8 mouse cellular contexts compared by ENCODE assay signal in the genomic region with DNA sequence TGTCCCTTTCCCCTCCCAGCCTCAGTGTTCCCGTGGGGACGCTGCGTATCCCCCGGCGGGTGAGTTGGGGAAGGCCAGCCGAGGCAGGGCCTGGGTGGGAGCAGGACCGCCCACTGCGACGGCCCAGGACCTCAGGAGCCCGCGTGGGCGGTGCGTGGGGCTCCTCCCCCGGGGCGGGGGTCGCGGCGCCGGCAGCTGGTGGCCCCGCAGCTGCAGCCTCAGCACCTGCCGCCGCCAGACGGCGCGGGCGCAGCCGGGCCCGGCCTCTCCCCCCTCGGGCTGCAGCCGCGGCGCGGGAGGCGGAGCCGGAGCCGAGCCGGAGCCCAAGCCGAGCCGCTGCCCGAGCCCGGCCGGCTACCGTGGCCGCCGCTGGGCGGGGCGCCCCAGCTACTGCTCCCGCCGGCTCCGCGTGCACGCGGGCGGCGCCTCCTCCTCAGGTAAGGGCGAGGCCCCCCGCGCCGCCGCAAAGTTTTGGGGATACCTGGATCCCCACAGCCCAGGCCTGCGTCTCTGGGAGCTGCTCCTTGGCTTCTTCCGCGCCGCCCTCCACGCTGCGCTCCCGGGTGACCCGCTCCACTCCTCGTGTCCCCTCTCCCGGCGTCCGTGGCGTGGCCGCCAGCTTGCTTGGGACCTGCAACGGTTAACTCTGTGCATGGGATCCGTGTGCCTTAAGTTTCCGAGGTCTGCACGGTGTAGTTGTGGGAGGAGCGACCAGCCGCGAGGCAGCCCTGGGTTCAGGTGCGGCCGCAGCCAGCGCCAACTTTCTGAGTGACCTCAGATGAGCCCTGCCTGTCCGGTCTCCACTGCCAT. TPM values are rescaled to one million over a fixed set of nuclear protein-coding genes. Genes with fewer than 3 reads are reported as not detected.
DNase-seq lines count a peak whose midpoint lies in the region; ATAC-seq and TF ChIP-seq lines count a peak whose summit lies in the region.

TSS of gene Frmpd1 (plus strand) at position 355 of the 810 bp plus-strand sequence.

- H3K4me2 ChIP-seq in CH12.LX (ENCODE audit: insufficient read depth, low read depth, poor library complexity, severe bottlenecking): peak within 1 kb of the TSS; percentile 66
- H3K4me2 ChIP-seq in forebrain, embryonic 12.5 days: peak within 1 kb of the TSS; percentile 99
- peak within 1 kb of the TSS; percentile 100 for H3K4me2 ChIP-seq in heart, embryonic 15.5 days
- peak within 1 kb of the TSS; percentile 84 for H3K4me2 ChIP-seq in liver, embryonic 13.5 days
- H3K4me2 ChIP-seq in neural tube, embryonic 11.5 days (ENCODE audit: low read depth): peak within 1 kb of the TSS; percentile 100

- peak; percentile 84 for ATAC-seq in forebrain, embryonic 12.5 days (ENCODE audit: low FRiP score)
- peak; percentile 81 for ATAC-seq in heart, embryonic 15.5 days (replicated peaks; ENCODE audit: insufficient number of reproducible peaks, insufficient read depth, low FRiP score, low read depth)
- peak; percentile 57 for ATAC-seq in liver, embryonic 13.5 days (ENCODE audit: low read depth)
- peak; percentile 89 for ATAC-seq in neural tube, embryonic 11.5 days (ENCODE audit: insufficient read depth, low FRiP score, low TSS enrichment)

- no peak within 1 kb of the TSS for H3K9ac ChIP-seq in CH12.LX (ENCODE audit: insufficient read depth, low read depth)
- peak within 1 kb of the TSS; percentile 71 for H3K9ac ChIP-seq in forebrain, embryonic 12.5 days
- peak within 1 kb of the TSS; percentile 75 for H3K9ac ChIP-seq in heart, embryonic 15.5 days
- peak within 1 kb of the TSS; percentile 57 for H3K9ac ChIP-seq in liver, embryonic 13.5 days
- peak within 1 kb of the TSS; percentile 67 for H3K9ac ChIP-seq in neural tube, embryonic 11.5 days (ENCODE audit: low read length)

- peaks cover 3% of the 10 kb centered on the region for H3K9me3 ChIP-seq in CH12.LX (replicated peaks; ENCODE audit: low read length)
- H3K9me3 ChIP-seq in forebrain, embryonic 12.5 days: no peaks in the 10 kb centered on the region
- H3K9me3 ChIP-seq in heart, embryonic 15.5 days (replicated peaks): no peaks in the 10 kb centered on the region
- H3K9me3 ChIP-seq in liver, embryonic 13.5 days (replicated peaks): no peaks in the 10 kb centered on the region
- H3K9me3 ChIP-seq in neural tube, embryonic 11.5 days (ENCODE audit: control insufficient read depth, low read length): no peaks in the 10 kb centered on the region

- no peaks in the 10 kb centered on the region for H3K79me2 ChIP-seq in CH12.LX (replicated peaks; ENCODE audit: control insufficient read depth, extremely low read depth, insufficient read depth, poor library complexity, severe bottlenecking)

- peaks cover 0 to 4% of the 10 kb centered on the region in 2 experiments; a peak in 3 of 4 replicates for H3K4me1 ChIP-seq in CH12.LX (ENCODE audit: control insufficient read depth in 1 of 2, insufficient read depth in 2 of 2)
- H3K4me1 ChIP-seq in forebrain, embryonic 12.5 days: peaks cover 17% of the 10 kb centered on the region
- peaks cover 22% of the 10 kb centered on the region for H3K4me1 ChIP-seq in heart, embryonic 15.5 days (replicated peaks)
- peaks cover 11% of the 10 kb centered on the region for H3K4me1 ChIP-seq in liver, embryonic 13.5 days (replicated peaks)
- no peaks in the 10 kb centered on the region for H3K4me1 ChIP-seq in neural tube, embryonic 11.5 days (ENCODE audit: control insufficient read depth, insufficient read depth, low read length)

- in situ Hi-C loops in CH12.LX (cut with MboI; ENCODE audit: low pct_ligation_motif_present, low pct_unique_long_range_greater_than_20kb, low sequenced_read_pairs): no loop called here

- no peak for TF ChIP-seq POLR2A in CH12.LX (IDR thresholded peaks at IDR 0.05; ENCODE audit: low read depth, low read length)

- no peak within 1 kb of the TSS for H3K27ac ChIP-seq in CH12.LX (ENCODE audit: insufficient read depth, low read depth)
- no peak within 1 kb of the TSS for H3K27ac ChIP-seq in forebrain, embryonic 12.5 days
- peak within 1 kb of the TSS; percentile 64 for H3K27ac ChIP-seq in heart, embryonic 15.5 days
- H3K27ac ChIP-seq in liver, embryonic 13.5 days: no peak within 1 kb of the TSS
- 0 out of 2 replicates have a peak within 1 kb of the TSS, but pooled peaks have one; percentile 14 for H3K27ac ChIP-seq in neural tube, embryonic 11.5 days (ENCODE audit: low read depth, low read length)

- dilution Hi-C loops in CH12.LX (cut with MboI; ENCODE audit: extremely low pct_ligation_motif_present, extremely low pct_unique_long_range_greater_than_20kb, low sequenced_read_pairs): no loop called here

- no peak for TF ChIP-seq RAD21 in CH12.LX (IDR thresholded peaks at IDR 0.05; ENCODE audit: low read depth, low read length)

- H3K36me3 ChIP-seq in CH12.LX (replicated peaks in 1 of 2; ENCODE audit: control insufficient read depth in 1 of 2, insufficient read depth in 1 of 2, low read length in 1 of 2): no peaks in the 10 kb centered on the region
- H3K36me3 ChIP-seq in forebrain, embryonic 12.5 days (replicated peaks): no peaks in the 10 kb centered on the region
- no peaks in the 10 kb centered on the region for H3K36me3 ChIP-seq in heart, embryonic 15.5 days
- no peaks in the 10 kb centered on the region for H3K36me3 ChIP-seq in liver, embryonic 13.5 days
- no peaks in the 10 kb centered on the region for H3K36me3 ChIP-seq in neural tube, embryonic 11.5 days (ENCODE audit: control insufficient read depth, insufficient read depth, low read length)

- no peak for TF ChIP-seq CTCF in CH12.LX (conservative IDR thresholded peaks at IDR 0.05 in 1 of 2, IDR thresholded peaks at IDR 0.05 in 1 of 2; ENCODE audit: low read depth in 2 of 2, low read length in 2 of 2)

- under 1% methylated on average over 71 of the region's 85 CpGs for WGBS in forebrain, embryonic 12.5 days
- WGBS in heart, embryonic 15.5 days: under 1% methylated on average over 70 of the region's 85 CpGs
- WGBS in liver, embryonic 13.5 days (ENCODE audit: insufficient replicate concordance): under 1% methylated on average over 57 of the region's 85 CpGs
- WGBS in neural tube, embryonic 11.5 days: under 1% methylated on average over 64 of the region's 85 CpGs

- H3K4me3 ChIP-seq in CH12.LX (replicated peaks in 1 of 3; ENCODE audit: low read depth in 2 of 3, low read length in 2 of 3, poor library complexity in 1 of 3): peak within 1 kb of the TSS in 1 of 3 experiments; percentile 33
- H3K4me3 ChIP-seq in forebrain, embryonic 12.5 days (replicated peaks): peak within 1 kb of the TSS; percentile 62
- peak within 1 kb of the TSS; percentile 82 for H3K4me3 ChIP-seq in heart, embryonic 15.5 days
- H3K4me3 ChIP-seq in liver, embryonic 13.5 days (replicated peaks): peak within 1 kb of the TSS; percentile 62
- H3K4me3 ChIP-seq in neural tube, embryonic 11.5 days (ENCODE audit: low read depth, low read length): peak within 1 kb of the TSS; percentile 59

- DNase-seq in CH12.LX (ENCODE audit: extremely low read depth): no peak
- DNase-seq in c-Kit-positive CD71-negative TER-119-negative erythroid progenitor cells, embryonic 14.5 days (ENCODE audit: low read depth): peak; percentile 13
- peak; percentile 80 for DNase-seq in kidney, postnatal 14 days
- peak; percentile 18 for DNase-seq in liver, embryonic 13.5 days
- peak; percentile 81 for DNase-seq in neural tube, embryonic 11.5 days (ENCODE audit: low spot score)
- peak; percentile 6 to 13 for DNase-seq in thymus, adult 18-20 months

- peaks cover 59% of the 10 kb centered on the region for H3K27me3 ChIP-seq in CH12.LX (replicated peaks)
- peaks cover 50% of the 10 kb centered on the region for H3K27me3 ChIP-seq in forebrain, embryonic 12.5 days
- H3K27me3 ChIP-seq in heart, embryonic 15.5 days: peaks cover 40% of the 10 kb centered on the region
- peaks cover 80% of the 10 kb centered on the region for H3K27me3 ChIP-seq in liver, embryonic 13.5 days
- no peaks in the 10 kb centered on the region for H3K27me3 ChIP-seq in neural tube, embryonic 11.5 days (ENCODE audit: control insufficient read depth, insufficient read depth, low read length)

- no peak for TF ChIP-seq EP300 in CH12.LX (IDR thresholded peaks at IDR 0.05; ENCODE audit: low read length)

TF ChIP-seq in CH12.LX, 34 proteins besides CTCF, POLR2A, EP300 and RAD21:
- TF ChIP-seq UBTF (IDR thresholded peaks at IDR 0.05; ENCODE audit: low read depth, low read length) (0 out of 2 replicates have a peak, but pooled peaks have one; percentile 76), POLR2AphosphoS2 (IDR thresholded peaks at IDR 0.05; ENCODE audit: low read depth, low read length) (no peak)

RNA-seq across cellular contexts. Expression of gene Frmpd1, which starts in this region (rescaled TPM):
- total RNA-seq in CH12.LX (2012; rRNA removed) (not detected in 2 replicates), CH12.LX (2014; rRNA removed) (not detected in 2 replicates)
- polyA plus RNA-seq in CH12.LX (2012; ENCODE audit: insufficient read length, low read depth): not detected in 2 replicates
- 0.96 and 1.00 TPM in 2 replicates for polyA plus RNA-seq in forebrain, embryonic 12.5 days (2016; fragmentation: Nextera tagmentation; extraction: Ambion mirVana)
- polyA plus RNA-seq in heart, embryonic 15.5 days (2015; fragmentation: Nextera tagmentation; extraction: Ambion mirVana): 1.5 TPM in 2 replicates
- 0.22 and 0.28 TPM in 2 replicates for polyA plus RNA-seq in liver, embryonic 13.5 days (2015; fragmentation: Nextera tagmentation; extraction: Ambion mirVana)
- 2.9 and 3.4 TPM in 2 replicates for polyA plus RNA-seq in neural tube, embryonic 11.5 days (2014; fragmentation: Nextera tagmentation; extraction: Ambion mirVana)

Comparison
In these comparisons a context has a peak if more than half of its experiments do, and no peak if none do; other contexts are left out.
1. Peak in ATAC-seq, H3K4me3 ChIP-seq, H3K9ac ChIP-seq and H3K4me2 ChIP-seq in forebrain, embryonic 12.5 days; RNA of the gene not detected or under 1 TPM.
2. Peak in DNase-seq, ATAC-seq, H3K4me3 ChIP-seq, H3K9ac ChIP-seq and H3K4me2 ChIP-seq in liver, embryonic 13.5 days; RNA of the gene not detected or under 1 TPM.
3. H3K27ac ChIP-seq: peak in heart, embryonic 15.5 days (single experiment) and neural tube, embryonic 11.5 days (single experiment); none in CH12.LX (single experiment), forebrain, embryonic 12.5 days (single experiment) and liver, embryonic 13.5 days (single experiment).
4. Peak in every context shown above with its lines, with median percentiles within 50 percentile points of each other: H3K4me2 ChIP-seq and ATAC-seq.